8 mouse cellular contexts compared by ENCODE assay signal in genomic region chr15:97964836-97965187, GRCm38 (mm10). TPM values are rescaled to one million over a fixed set of nuclear protein-coding genes. Genes with fewer than 3 reads are reported as not detected.
DNase-seq lines count a peak whose midpoint lies in the region; ATAC-seq and TF ChIP-seq lines count a peak whose summit lies in the region.

No protein-coding gene starts in this region.

- no peaks in the 10 kb centered on the region; the same call in 1 of the 2 replicates for H3K4me1 ChIP-seq in lung, postnatal 0 days (ENCODE audit: insufficient read depth, low read depth, low read length)
- peaks cover 34% of the 10 kb centered on the region for H3K4me1 ChIP-seq in embryonic facial prominence, embryonic 10.5 days
- H3K4me1 ChIP-seq in intestine, postnatal 0 days (replicated peaks; ENCODE audit: control insufficient read depth, insufficient read depth, low read length), result no peaks in the 10 kb centered on the region
- H3K4me1 ChIP-seq in small intestine, adult 2 months (ENCODE audit: control insufficient read depth, insufficient read depth, insufficient read length, low read length), result no peaks in the 10 kb centered on the region; the same call in 1 of the 2 replicates

- H3K4me3 ChIP-seq in lung, postnatal 0 days (ENCODE audit: low read depth, low read length), result peak overlapping the region; percentile 74
- peak overlapping the region; percentile 69 for H3K4me3 ChIP-seq in embryonic facial prominence, embryonic 10.5 days
- H3K4me3 ChIP-seq in intestine, postnatal 0 days (ENCODE audit: low read depth, low read length), result peak overlapping the region; percentile 72
- H3K4me3 ChIP-seq in small intestine, adult 2 months (ENCODE audit: low read depth, low read length), result peak overlapping the region; percentile 96

- H3K4me2 ChIP-seq in lung, postnatal 0 days (replicated peaks; ENCODE audit: low read depth, low read length), result peak overlapping the region; percentile 71
- peak overlapping the region; percentile 94 for H3K4me2 ChIP-seq in intestine, postnatal 0 days (replicated peaks; ENCODE audit: low read depth)

- ATAC-seq in lung, postnatal 0 days, result no peak
- no peak; the same call in 1 of the 2 replicates for ATAC-seq in intestine, postnatal 0 days

- H3K36me3 ChIP-seq in lung, postnatal 0 days (ENCODE audit: insufficient read depth, low read length), result no peaks in the 10 kb centered on the region
- H3K36me3 ChIP-seq in embryonic facial prominence, embryonic 10.5 days (replicated peaks), result peaks cover 3% of the 10 kb centered on the region
- H3K36me3 ChIP-seq in intestine, postnatal 0 days (ENCODE audit: control insufficient read depth, insufficient read depth), result no peaks in the 10 kb centered on the region; the same call in 1 of the 2 replicates
- H3K36me3 ChIP-seq in small intestine, adult 2 months (ENCODE audit: control insufficient read depth, insufficient read depth, low read length), result no peaks in the 10 kb centered on the region

- H3K27ac ChIP-seq in lung, postnatal 0 days (ENCODE audit: low read length), result no peak overlapping the region
- peak overlapping the region; percentile 90 for H3K27ac ChIP-seq in embryonic facial prominence, embryonic 10.5 days (replicated peaks)
- H3K27ac ChIP-seq in intestine, postnatal 0 days (ENCODE audit: low read depth, low read length), result no peak overlapping the region
- no peak overlapping the region for H3K27ac ChIP-seq in small intestine, adult 2 months (ENCODE audit: insufficient read depth, low read depth, low read length)

- TF ChIP-seq POLR2A in small intestine, adult 2 months (IDR thresholded peaks at IDR 0.05; ENCODE audit: low read depth, low read length), result no peak

- no peak for TF ChIP-seq EP300 in lung, postnatal 0 days (IDR thresholded peaks at IDR 0.05)

- H3K9ac ChIP-seq in lung, postnatal 0 days (replicated peaks; ENCODE audit: low read depth), result peak overlapping the region; percentile 41; the same call in 1 of the 2 replicates
- H3K9ac ChIP-seq in intestine, postnatal 0 days (ENCODE audit: low read depth, low read length), result peak overlapping the region; percentile 56; the same call in 1 of the 2 replicates

- H3K27me3 ChIP-seq in lung, postnatal 0 days (replicated peaks; ENCODE audit: insufficient read depth, low read length), result no peaks in the 10 kb centered on the region
- H3K27me3 ChIP-seq in embryonic facial prominence, embryonic 10.5 days (replicated peaks; ENCODE audit: low read depth, poor library complexity, severe bottlenecking), result 0 out of 2 replicates have a peak, but pooled peaks cover 4% of the 10 kb centered on the region
- no peaks in the 10 kb centered on the region for H3K27me3 ChIP-seq in intestine, postnatal 0 days (replicated peaks; ENCODE audit: control insufficient read depth, insufficient read depth, low read length)
- no peaks in the 10 kb centered on the region for H3K27me3 ChIP-seq in small intestine, adult 2 months (ENCODE audit: control insufficient read depth, insufficient read depth, low read length)

- WGBS in lung, postnatal 0 days, result 24% methylated on average over 7 of the region's 7 CpGs
- WGBS in embryonic facial prominence, embryonic 10.5 days, result 18% methylated on average over 7 of the region's 7 CpGs
- 28% methylated on average over 7 of the region's 7 CpGs for WGBS in intestine, postnatal 0 days
- WGBS in small intestine, adult 2 months, result 44% methylated on average over 7 of the region's 7 CpGs

- no peak for DNase-seq in lung, postnatal 0 days (ENCODE audit: low spot score)
- DNase-seq in lung, postnatal 25 days (ENCODE audit: low spot score), result no peak
- no peak for DNase-seq in embryonic facial prominence, embryonic 10.5 days (ENCODE audit: low spot score)
- DNase-seq in left cerebral cortex, adult 9 months (ENCODE audit: low spot score in 2 of 2), result no peak
- DNase-seq in urinary bladder, postnatal 4 days (ENCODE audit: low spot score in 2 of 2), result no peak
- no peak for DNase-seq in lung, postnatal 36 days

- no peak for TF ChIP-seq CTCF in lung, postnatal 0 days (IDR thresholded peaks at IDR 0.05)
- TF ChIP-seq CTCF in intestine, postnatal 0 days (IDR thresholded peaks at IDR 0.05; ENCODE audit: low read depth), result no peak
- TF ChIP-seq CTCF in small intestine, adult 2 months (IDR thresholded peaks at IDR 0.05; ENCODE audit: extremely low read depth, insufficient read length, insufficient replicate concordance, low read depth, low read length), result no peak

- H3K9me3 ChIP-seq in lung, postnatal 0 days (ENCODE audit: low read length), result no peaks in the 10 kb centered on the region
- no peaks in the 10 kb centered on the region for H3K9me3 ChIP-seq in embryonic facial prominence, embryonic 10.5 days
- no peaks in the 10 kb centered on the region for H3K9me3 ChIP-seq in intestine, postnatal 0 days (ENCODE audit: control insufficient read depth)

RNA-seq across cellular contexts. Expression of gene Tmem106c, which starts 0.8 kb away (rescaled TPM):
- polyA plus RNA-seq in lung, postnatal 0 days (2015; fragmentation: Nextera tagmentation; extraction: Ambion mirVana), result 30.3 and 36.7 TPM in 2 replicates
- 36.0 and 38.1 TPM in 2 replicates for polyA plus RNA-seq in embryonic facial prominence, embryonic 10.5 days (2016; fragmentation: Nextera tagmentation; extraction: Ambion mirVana)
- 33.3 and 36.7 TPM in 2 replicates for polyA plus RNA-seq in intestine, postnatal 0 days (2015; fragmentation: Nextera tagmentation; extraction: Ambion mirVana)
- polyA plus RNA-seq in small intestine, adult 2 months (2012; rRNA removed), result 7.1 and 8.6 TPM in 2 replicates

RNA-seq across cellular contexts. Expression of gene Col2a1, which starts 39.7 kb away (rescaled TPM):
- 0.18 TPM in 1 of 2 replicates, not detected in the other for polyA plus RNA-seq in lung, postnatal 0 days (2015; fragmentation: Nextera tagmentation; extraction: Ambion mirVana)
- polyA plus RNA-seq in embryonic facial prominence, embryonic 10.5 days (2016; fragmentation: Nextera tagmentation; extraction: Ambion mirVana), result 271 and 282 TPM in 2 replicates
- polyA plus RNA-seq in intestine, postnatal 0 days (2015; fragmentation: Nextera tagmentation; extraction: Ambion mirVana), result 0.09 TPM in 1 of 2 replicates, not detected in the other
- 0.03 TPM in 1 of 2 replicates, not detected in the other for polyA plus RNA-seq in small intestine, adult 2 months (2012; rRNA removed)

RNA-seq across cellular contexts. Expression of gene Vdr, which starts 54.4 kb away (rescaled TPM):
- polyA plus RNA-seq in lung, postnatal 0 days (2015; fragmentation: Nextera tagmentation; extraction: Ambion mirVana), result 2.6 TPM in 2 replicates
- 0.59 and 0.82 TPM in 2 replicates for polyA plus RNA-seq in embryonic facial prominence, embryonic 10.5 days (2016; fragmentation: Nextera tagmentation; extraction: Ambion mirVana)
- polyA plus RNA-seq in intestine, postnatal 0 days (2015; fragmentation: Nextera tagmentation; extraction: Ambion mirVana), result 6.5 and 7.0 TPM in 2 replicates
- polyA plus RNA-seq in small intestine, adult 2 months (2012; rRNA removed), result 100 and 151 TPM in 2 replicates

Comparison
In these comparisons a context has a peak if more than half of its experiments do, and no peak if none do; other contexts are left out.
1. RNA of gene Col2a1, which starts 39.7 kb away (polyA plus RNA-seq): 271 to 282 TPM in embryonic facial prominence, embryonic 10.5 days; 0.18 TPM in lung, postnatal 0 days, 0.09 TPM in intestine, postnatal 0 days and 0.03 TPM in small intestine, adult 2 months; every median in the first group is over 100 times any median in the second.
2. RNA of gene Vdr, which starts 54.4 kb away (polyA plus RNA-seq): 100 to 151 TPM in small intestine, adult 2 months; 6.5 to 7.0 TPM in intestine, postnatal 0 days, 2.6 TPM in lung, postnatal 0 days and 0.59 to 0.82 TPM in embryonic facial prominence, embryonic 10.5 days; every median in the first group is over 10 times any median in the second.
3. Peak in every context shown above with its lines, with median percentiles within 50 percentile points of each other: H3K4me3 ChIP-seq.